Mouse (Mus musculus): ENCODE data around the gene Guca1b.

- no peak for TF ChIP-seq CTCF (IDR thresholded peaks at IDR 0.05; ENCODE audit: control insufficient read depth, insufficient read depth, insufficient read length)
- no peak for TF ChIP-seq MAX (IDR thresholded peaks at IDR 0.05)
- TF ChIP-seq FOSL1 (IDR thresholded peaks at IDR 0.05; ENCODE audit: insufficient read depth, low read length, poor library complexity, severe bottlenecking) = no peak
- TF ChIP-seq USF1 (IDR thresholded peaks at IDR 0.05; ENCODE audit: low read depth) = no peak
Observed at GRCm38 (mm10) chr17:47427316-47427715, 42.1 kb downstream of the Guca1b start.

All from C2C12 (cell line).